Mouse (Mus musculus) liver, embryonic 11.5 days (tissue): ENCODE measurements around the gene Ch25h. TPM values are rescaled to one million over a fixed set of nuclear protein-coding genes. Genes with fewer than 3 reads are reported as not detected.

ENCODE experiments used
- ATAC-seq: fragments of 200-750 bp; cut with Nextera tagmentation; replicated peaks from 2 replicates; pipeline ENCODE4 v1.8.0; 2017; ENCODE audit warnings: moderate number of reproducible peaks, mild to moderate bottlenecking, moderate TSS enrichment, moderate library complexity; ENCODE audit not compliant: low FRiP score
- DNase-seq: peaks from one replicate; pipeline ENCODE4 v3.0.0-alpha.2; 2017; ENCODE audit warnings: low spot score
- H3K27ac ChIP-seq: fragments of 300-500 bp; sonication (generic); 2 replicates; pipeline ENCODE4 v1.5.1; 2014; ENCODE audit warnings: mild to moderate bottlenecking, low read depth, low read length, control low read depth
- H3K27me3 ChIP-seq: fragments of 300-500 bp; sonication (generic); replicated peaks from 2 replicates; pipeline ENCODE4 v1.6.1; 2014; ENCODE audit warnings: low read length, mixed read lengths; ENCODE audit not compliant: control insufficient read depth, insufficient read depth
- H3K36me3 ChIP-seq: fragments of 300-500 bp; sonication (generic); 2 replicates; pipeline ENCODE4 v1.6.1; 2014; ENCODE audit warnings: mild to moderate bottlenecking, low read length, moderate library complexity, mixed read lengths; ENCODE audit not compliant: control insufficient read depth, insufficient read depth
- H3K4me1 ChIP-seq: fragments of 300-500 bp; sonication (generic); replicated peaks from 2 replicates; pipeline ENCODE4 v1.6.1; 2014; ENCODE audit warnings: low read length, mixed read lengths; ENCODE audit not compliant: control insufficient read depth, insufficient read depth
- H3K4me2 ChIP-seq: fragments of 300-500 bp; sonication (generic); 2 replicates; pipeline ENCODE4 v1.6.1; 2014; ENCODE audit warnings: mild to moderate bottlenecking, control low read depth, moderate library complexity
- H3K4me3 ChIP-seq: fragments of 300-500 bp; sonication (generic); 2 replicates; pipeline ENCODE4 v1.5.1; 2014; ENCODE audit warnings: low read depth, low read length, control low read depth
- H3K9ac ChIP-seq: fragments of 300-500 bp; sonication (generic); 2 replicates; pipeline ENCODE4 v1.6.1; 2014; ENCODE audit warnings: low read depth, low read length, control low read depth
- H3K9me3 ChIP-seq: fragments of 300-500 bp; sonication (generic); 2 replicates; pipeline ENCODE4 v1.6.1; 2016; ENCODE audit warnings: low read length, inconsistent platforms, mixed read lengths; ENCODE audit not compliant: control insufficient read depth
- WGBS: fragments of 180-500 bp; shearing (Covaris S2); extraction: QIAGEN DNeasy Blood & Tissue Kit; methylation state at CpG from one replicate; pipeline ENCODE4 v1.1.7; 2014; 5-methylcytosine and 5-hydroxymethylcytosine counted together
- polyA plus RNA-seq: library from polyadenylated mRNA; unstranded; fragments of >200 nt; fragmentation: Nextera tagmentation; extraction: Ambion mirVana; gene quantifications from 2 replicates; pipeline ENCODE4 v1.2.1, GENCODE M21; 2014

Ch25h gene
- polyA plus RNA-seq, 1 experiment from 2014 or later: 1.5 TPM

DNA sequence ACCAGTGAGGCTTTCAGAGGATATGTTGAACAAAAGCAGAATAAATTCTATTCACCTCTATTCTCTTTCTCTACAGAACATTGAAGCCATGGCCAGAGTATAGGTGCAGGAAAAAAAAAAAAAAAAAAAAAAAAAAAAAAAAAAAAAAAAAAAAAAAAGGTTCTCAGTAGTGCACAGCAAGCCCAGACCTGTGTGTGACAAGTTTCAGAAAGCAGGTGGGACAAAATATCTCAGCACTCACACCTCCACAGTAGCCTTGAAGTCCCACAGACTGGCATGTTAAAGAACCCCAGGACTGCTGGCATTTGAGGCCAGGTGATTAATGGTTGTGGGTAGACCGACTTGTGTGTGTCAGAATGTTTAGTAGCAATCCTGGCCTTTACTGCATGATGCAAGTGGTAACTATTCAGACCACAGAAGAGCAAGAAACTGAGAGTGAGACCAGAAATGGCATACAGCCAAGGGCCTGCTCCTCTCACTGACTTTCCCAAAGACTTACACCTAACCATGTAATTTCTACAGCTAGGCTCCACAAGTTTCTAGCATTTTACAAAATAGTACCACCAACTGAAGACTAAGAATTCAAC is 24.1 kb downstream of the Ch25h start:
- no peaks in the 10 kb centered on the region for H3K36me3 ChIP-seq

DNA sequence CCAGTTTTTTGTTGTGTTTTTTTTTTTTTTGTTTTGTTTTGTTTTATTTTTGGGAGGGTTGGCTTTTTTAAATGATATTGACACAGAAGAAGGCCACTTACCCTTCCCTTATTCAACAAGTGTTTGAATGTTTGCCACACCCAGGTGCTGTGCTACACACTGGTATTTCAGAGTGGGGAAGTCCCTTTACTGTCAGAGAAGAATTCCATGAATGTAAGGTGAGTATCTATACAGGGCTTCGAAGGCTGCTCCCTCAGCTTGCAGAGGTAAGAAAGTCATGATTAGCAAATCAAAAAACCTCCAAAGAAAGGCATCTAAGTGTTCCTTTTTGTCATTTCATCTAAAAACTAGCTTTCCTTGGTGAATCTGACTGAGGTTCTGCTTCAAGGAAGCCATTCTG is 26.1 kb downstream of the Ch25h start:
- no peak overlapping the region for H3K27ac ChIP-seq
- ATAC-seq: no peak
- no peaks in the 10 kb centered on the region for H3K4me1 ChIP-seq
- no peaks in the 10 kb centered on the region for H3K36me3 ChIP-seq
- DNase-seq: no peak
- H3K9ac ChIP-seq: no peak overlapping the region
- H3K27me3 ChIP-seq: no peaks in the 10 kb centered on the region
- no peak overlapping the region for H3K4me2 ChIP-seq
- no peak overlapping the region for H3K4me3 ChIP-seq
- 68% methylated on average over 1 of the region's 1 CpGs for WGBS
- no peaks in the 10 kb centered on the region for H3K9me3 ChIP-seq

More for the DNA sequence above, 24.1 kb downstream of the Ch25h start:
- Histone ChIP-seq H3K27me3 (no peaks in the 10 kb centered on the region), H3K4me2 (no peak overlapping the region), H3K9me3 (no peaks in the 10 kb centered on the region), H3K4me3 (no peak overlapping the region), H3K9ac (no peak overlapping the region), H3K27ac (no peak overlapping the region), H3K4me1 (no peaks in the 10 kb centered on the region)
- DNase-seq: no peak
- ATAC-seq: no peak
- 56% methylated on average over 1 of the region's 1 CpGs for WGBS

DNA sequence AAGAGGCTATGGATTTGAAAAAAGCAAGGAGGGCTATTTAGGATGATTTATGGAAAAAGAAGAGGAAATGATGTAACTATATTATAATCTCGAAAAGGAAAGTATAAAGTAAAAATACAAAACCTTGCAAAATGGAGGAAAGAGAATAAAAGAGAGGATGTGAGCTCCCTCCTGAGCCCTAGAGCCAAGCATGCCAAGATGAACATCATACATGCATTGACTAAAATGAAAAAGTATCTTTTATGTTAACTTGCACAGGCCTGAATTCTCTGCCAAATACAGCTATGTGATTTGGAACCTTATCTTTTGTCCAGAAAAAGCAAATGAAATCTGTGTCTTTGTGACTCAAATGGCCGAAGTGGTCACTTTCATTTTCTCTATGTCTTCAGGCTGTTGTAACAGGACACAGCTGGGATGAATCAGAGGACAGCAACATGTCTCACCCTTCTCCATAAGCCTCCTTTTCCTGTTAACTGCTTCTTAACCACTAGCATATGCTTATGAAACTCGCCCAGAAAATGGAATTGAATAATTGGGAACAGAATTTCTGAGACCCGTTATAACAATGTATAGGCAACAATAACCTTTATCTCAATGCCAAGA is 29.5 kb downstream of the Ch25h start:
- DNase-seq (no peak), ATAC-seq (no peak)
- 61% methylated on average over 4 of the region's 4 CpGs for WGBS

DNA sequence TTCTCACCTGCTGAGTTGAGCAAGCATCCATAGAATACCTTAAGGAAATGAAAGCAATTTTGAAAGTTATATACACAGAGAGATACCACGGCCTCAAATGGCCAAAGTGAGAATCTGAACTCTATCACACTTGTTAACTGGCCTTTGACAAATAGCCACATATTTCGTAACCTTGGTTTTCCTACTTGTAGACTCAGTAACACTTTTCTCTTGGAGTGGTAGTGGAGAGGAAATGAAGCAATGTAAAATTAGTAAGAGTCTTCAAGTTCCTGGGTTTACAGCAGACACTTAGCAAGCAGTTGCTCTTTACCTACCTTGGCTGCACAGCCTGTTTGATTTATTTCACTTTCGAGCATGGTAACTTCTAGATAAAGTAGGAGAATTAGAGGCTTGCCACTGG is 30.2 kb downstream of the Ch25h start:
- Histone ChIP-seq H3K4me1 (no peaks in the 10 kb centered on the region), H3K4me3 (no peak overlapping the region), H3K36me3 (no peaks in the 10 kb centered on the region), H3K27me3 (no peaks in the 10 kb centered on the region), H3K4me2 (no peak overlapping the region), H3K9me3 (no peaks in the 10 kb centered on the region), H3K9ac (no peak overlapping the region), H3K27ac (no peak overlapping the region)
- no peak for DNase-seq
- WGBS: 72% methylated on average over 3 of the region's 3 CpGs
- no peak for ATAC-seq

More for the DNA sequence above, 29.5 kb downstream of the Ch25h start:
- Histone ChIP-seq H3K36me3 (no peaks in the 10 kb centered on the region), H3K9ac (no peak overlapping the region), H3K27me3 (no peaks in the 10 kb centered on the region), H3K4me3 (no peak overlapping the region), H3K4me2 (no peak overlapping the region), H3K27ac (no peak overlapping the region), H3K9me3 (no peaks in the 10 kb centered on the region), H3K4me1 (no peaks in the 10 kb centered on the region)

- DNase-seq (no peak), ATAC-seq (no peak)
- Histone ChIP-seq H3K27me3 (no peaks in the 10 kb centered on the region), H3K9ac (no peak overlapping the region), H3K36me3 (no peaks in the 10 kb centered on the region), H3K9me3 (no peaks in the 10 kb centered on the region), H3K4me2 (no peak overlapping the region), H3K4me1 (no peaks in the 10 kb centered on the region), H3K27ac (no peak overlapping the region), H3K4me3 (no peak overlapping the region)
- WGBS: 72% methylated on average over 2 of the region's 2 CpGs
These were observed 33.0 kb downstream of the Ch25h start for GRCm38 (mm10) chr19:34441979-34442378.

DNA sequence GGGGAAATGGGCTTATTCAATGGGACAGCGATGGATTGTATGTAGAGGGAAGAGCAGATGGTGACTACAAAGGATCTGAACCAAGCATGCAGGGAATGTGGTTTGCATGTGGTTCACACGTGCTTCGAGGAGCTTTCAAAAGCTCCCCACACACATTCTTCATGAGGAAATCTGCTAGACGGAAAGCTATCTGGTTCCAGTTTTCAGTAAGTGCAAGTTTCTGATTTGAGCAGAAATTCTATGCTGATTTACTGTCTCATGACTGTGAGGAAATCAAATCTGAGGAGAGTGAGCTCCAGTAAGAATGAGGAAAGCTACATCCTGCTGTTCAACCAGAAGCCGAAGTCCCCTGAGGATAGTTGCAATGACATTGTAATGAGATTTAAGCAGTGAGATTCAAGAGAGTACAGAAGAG is 39.8 kb downstream of the Ch25h start:
- Histone ChIP-seq H3K4me2 (no peak overlapping the region), H3K4me3 (no peak overlapping the region), H3K27ac (no peak overlapping the region), H3K27me3 (no peaks in the 10 kb centered on the region), H3K9me3 (no peaks in the 10 kb centered on the region), H3K36me3 (no peaks in the 10 kb centered on the region), H3K4me1 (no peaks in the 10 kb centered on the region), H3K9ac (no peak overlapping the region)
- no peak for ATAC-seq
- WGBS: 68% methylated on average over 5 of the region's 5 CpGs
- DNase-seq: no peak

DNA sequence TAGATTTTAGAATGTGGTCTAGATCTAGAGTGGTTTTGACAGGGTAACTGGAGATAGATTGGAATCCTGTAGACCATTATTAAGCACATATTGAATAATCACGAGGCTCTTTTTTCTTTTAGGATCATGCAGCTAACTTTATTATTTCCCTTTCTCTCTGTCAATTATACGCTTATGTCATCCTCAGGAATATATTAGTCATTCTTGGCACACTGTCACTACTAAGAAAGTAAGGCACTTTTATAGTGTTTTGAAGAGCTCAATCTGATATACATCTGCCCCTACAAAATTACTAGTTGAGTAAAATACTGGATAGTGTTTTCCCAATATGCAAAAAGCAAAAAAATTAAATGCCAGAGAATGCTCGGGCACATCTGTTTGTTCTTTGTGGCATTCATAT is 43.6 kb downstream of the Ch25h start:
- Histone ChIP-seq H3K27me3 (no peaks in the 10 kb centered on the region), H3K4me2 (no peak overlapping the region), H3K4me1 (no peaks in the 10 kb centered on the region), H3K4me3 (no peak overlapping the region), H3K9ac (no peak overlapping the region), H3K36me3 (no peaks in the 10 kb centered on the region), H3K9me3 (no peaks in the 10 kb centered on the region), H3K27ac (no peak overlapping the region)
- ATAC-seq (no peak), DNase-seq (no peak)
- WGBS: 85% methylated on average over 3 of the region's 3 CpGs

DNA sequence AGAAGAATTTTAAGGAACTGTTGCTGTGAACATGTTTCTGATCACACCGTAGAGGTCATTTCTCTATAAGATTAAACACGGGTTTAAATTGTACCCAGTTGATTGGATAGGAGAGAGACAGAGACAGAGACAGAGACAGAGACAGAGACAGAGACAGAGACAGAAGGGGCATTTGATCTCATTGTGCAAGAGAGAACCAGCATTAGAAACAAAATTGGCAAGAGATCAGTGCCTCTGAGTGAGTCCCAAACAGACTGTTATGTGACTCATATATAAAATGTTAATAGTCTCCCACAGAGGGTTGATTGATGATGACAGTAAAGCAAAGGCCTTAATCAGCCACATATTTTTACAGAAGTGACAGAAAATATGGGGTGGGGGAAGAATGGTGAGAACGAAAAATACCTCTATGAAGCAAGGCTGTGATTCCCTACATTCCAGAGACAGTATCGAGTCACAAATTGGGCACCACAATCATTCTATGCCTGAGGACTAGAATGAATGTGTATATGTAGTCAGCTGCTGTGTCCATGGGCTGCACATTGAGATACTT is 51.1 kb downstream of the Ch25h start:
- no peaks in the 10 kb centered on the region for H3K27me3 ChIP-seq
- no peak for DNase-seq
- 84% methylated on average over 4 of the region's 4 CpGs for WGBS

More for the DNA sequence above, 51.1 kb downstream of the Ch25h start:
- Histone ChIP-seq H3K36me3 (no peaks in the 10 kb centered on the region), H3K27ac (no peak overlapping the region), H3K4me2 (no peak overlapping the region), H3K4me3 (no peak overlapping the region), H3K4me1 (no peaks in the 10 kb centered on the region), H3K9me3 (no peaks in the 10 kb centered on the region), H3K9ac (no peak overlapping the region)
- no peak for ATAC-seq
